8 mouse cellular contexts compared by ENCODE assay signal in genomic region chr7:73618758-73619416, GRCm38 (mm10).
DNase-seq lines count a peak whose midpoint lies in the region; ATAC-seq and TF ChIP-seq lines count a peak whose summit lies in the region.

No protein-coding gene starts in this region.

- no peak for TF ChIP-seq POLR2A in thymus, adult 2 months (IDR thresholded peaks at IDR 0.05; ENCODE audit: control insufficient read depth, extremely low read depth, insufficient read depth, low read length, poor library complexity)
- no peak; the same call in 1 of the 2 replicates for TF ChIP-seq POLR2A in small intestine, adult 2 months (IDR thresholded peaks at IDR 0.05; ENCODE audit: low read depth, low read length)

- 3% methylated on average over 25 of the region's 25 CpGs for WGBS in thymus, adult 2 months
- 8% methylated on average over 25 of the region's 25 CpGs for WGBS in limb, embryonic 13.5 days
- WGBS in small intestine, adult 2 months: under 1% methylated on average over 25 of the region's 25 CpGs

- H3K9ac ChIP-seq in limb, embryonic 13.5 days: peak overlapping the region; percentile 93

- DNase-seq in cerebellum, adult 9-10 months: no peak
- no peak for DNase-seq in thymus, adult 2 months
- DNase-seq in thymus, adult 18-20 months: no peak
- no peak for DNase-seq in adipocyte (ENCODE audit: low spot score)

- H3K27me3 ChIP-seq in thymus, adult 2 months (ENCODE audit: control insufficient read depth, insufficient read depth, low read length): no peaks in the 10 kb centered on the region
- H3K27me3 ChIP-seq in limb, embryonic 13.5 days: no peaks in the 10 kb centered on the region
- no peaks in the 10 kb centered on the region for H3K27me3 ChIP-seq in small intestine, adult 2 months (ENCODE audit: control insufficient read depth, insufficient read depth, low read length)

- H3K4me2 ChIP-seq in limb, embryonic 13.5 days (replicated peaks): peak overlapping the region; percentile 78

- H3K9me3 ChIP-seq in limb, embryonic 13.5 days: no peaks in the 10 kb centered on the region

- peak overlapping the region; percentile 66 for H3K4me3 ChIP-seq in thymus, adult 2 months (ENCODE audit: control insufficient read depth, insufficient read depth, low read length)
- H3K4me3 ChIP-seq in limb, embryonic 13.5 days: peak overlapping the region; percentile 67
- H3K4me3 ChIP-seq in small intestine, adult 2 months (ENCODE audit: low read depth, low read length): peak overlapping the region; percentile 76

- peak overlapping the region; percentile 86 for H3K27ac ChIP-seq in thymus, adult 2 months (ENCODE audit: control insufficient read depth, insufficient read depth, low read length)
- H3K27ac ChIP-seq in limb, embryonic 13.5 days: peak overlapping the region; percentile 99
- peak overlapping the region; percentile 99 for H3K27ac ChIP-seq in small intestine, adult 2 months (ENCODE audit: insufficient read depth, low read depth, low read length)

- no peaks in the 10 kb centered on the region for H3K36me3 ChIP-seq in thymus, adult 2 months (ENCODE audit: control insufficient read depth, insufficient read depth, low read length)
- no peaks in the 10 kb centered on the region for H3K36me3 ChIP-seq in limb, embryonic 13.5 days
- no peaks in the 10 kb centered on the region for H3K36me3 ChIP-seq in small intestine, adult 2 months (ENCODE audit: control insufficient read depth, insufficient read depth, low read length)

- no peak for TF ChIP-seq CTCF in thymus, adult 2 months (IDR thresholded peaks at IDR 0.05; ENCODE audit: borderline replicate concordance, control insufficient read depth, extremely low read depth, insufficient read depth, low read length, poor library complexity)
- no peak for TF ChIP-seq CTCF in small intestine, adult 2 months (IDR thresholded peaks at IDR 0.05; ENCODE audit: extremely low read depth, insufficient read length, insufficient replicate concordance, low read depth, low read length)

- H3K4me1 ChIP-seq in thymus, adult 2 months (replicated peaks; ENCODE audit: control insufficient read depth, insufficient read depth, low read length): peaks cover 5% of the 10 kb centered on the region
- peaks cover 28% of the 10 kb centered on the region for H3K4me1 ChIP-seq in limb, embryonic 13.5 days
- 0 out of 2 replicates have a peak, but pooled peaks cover 3% of the 10 kb centered on the region for H3K4me1 ChIP-seq in small intestine, adult 2 months (ENCODE audit: control insufficient read depth, insufficient read depth, insufficient read length, low read length)

- peak; percentile 67 for ATAC-seq in cerebellum, adult (ENCODE audit: insufficient number of reproducible peaks, low FRiP score, low TSS enrichment)
- ATAC-seq in limb, embryonic 13.5 days (ENCODE audit: low FRiP score, low read depth): peak; percentile 45; the same call in 1 of the 2 replicates
- no peak for ATAC-seq in inflammation-experienced regulatory T-cells, adult 6 months
